Mouse (Mus musculus): ENCODE measurements around the gene Espnl. TPM values are rescaled to one million over a fixed set of nuclear protein-coding genes. Genes with fewer than 3 reads are reported as not detected.

The Espnl gene
- polyA plus RNA-seq, 1 experiment = not detected

DNA sequence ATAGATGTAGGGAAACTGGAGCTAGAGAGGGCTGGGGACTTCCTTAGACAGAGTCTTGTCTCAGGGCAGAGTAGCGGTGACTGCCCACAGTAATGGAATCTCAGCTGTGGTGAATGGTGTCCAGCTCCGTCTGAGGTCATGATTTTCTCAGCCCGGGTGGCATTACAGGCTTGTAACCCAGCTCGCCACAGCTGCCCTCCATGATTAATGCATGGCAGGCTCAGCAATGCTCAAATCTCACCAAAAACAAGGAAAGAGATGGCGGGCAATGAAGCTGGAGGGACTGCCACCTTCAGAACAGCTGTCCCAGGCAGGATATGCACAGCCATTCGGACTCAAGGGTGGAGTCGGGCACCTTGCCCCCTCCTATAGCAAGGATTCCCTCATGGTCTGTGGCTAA is 15.5 kb downstream of the Espnl start:
- WGBS = 90% methylated on average over 7 of the region's 7 CpGs
- Histone ChIP-seq H3K27ac (ENCODE audit: insufficient read depth, low read depth, low read length) (no peak overlapping the region), H3K4me3 (ENCODE audit: insufficient read depth, low read depth, low read length) (no peak overlapping the region), H3K4me1 (ENCODE audit: control insufficient read depth, insufficient read depth, low read length) (no peaks in the 10 kb centered on the region)
- no peak for TF ChIP-seq POLR2A (IDR thresholded peaks at IDR 0.05; ENCODE audit: insufficient read depth, low read depth, low read length)
- TF ChIP-seq CTCF (IDR thresholded peaks at IDR 0.05; ENCODE audit: insufficient read depth, low read depth, low read length) = no peak

DNA sequence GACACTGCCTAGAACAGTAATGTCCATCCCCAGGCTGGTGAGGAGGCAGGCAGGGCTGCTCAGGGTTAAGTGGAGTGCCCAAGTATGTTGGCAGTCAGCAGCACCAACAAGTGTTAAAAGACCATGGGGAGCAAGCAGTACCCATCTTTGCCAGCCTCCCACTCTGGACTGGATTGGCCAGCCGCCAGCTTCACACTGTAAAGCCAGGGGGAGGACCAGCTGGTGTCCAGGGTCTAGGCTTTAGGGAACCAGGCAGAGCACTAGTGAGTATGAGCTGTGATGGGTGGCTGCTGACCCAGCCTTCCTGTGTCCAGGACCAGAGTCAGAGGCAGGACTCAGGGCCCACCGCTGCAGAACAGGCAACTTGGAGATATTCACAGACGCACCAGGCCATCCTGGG is 22.1 kb downstream of the Espnl start:
- peaks cover 11% of the 10 kb centered on the region for H3K4me1 ChIP-seq (ENCODE audit: control insufficient read depth, insufficient read depth, low read length)
- 84% methylated on average over 3 of the region's 3 CpGs for WGBS

DNA sequence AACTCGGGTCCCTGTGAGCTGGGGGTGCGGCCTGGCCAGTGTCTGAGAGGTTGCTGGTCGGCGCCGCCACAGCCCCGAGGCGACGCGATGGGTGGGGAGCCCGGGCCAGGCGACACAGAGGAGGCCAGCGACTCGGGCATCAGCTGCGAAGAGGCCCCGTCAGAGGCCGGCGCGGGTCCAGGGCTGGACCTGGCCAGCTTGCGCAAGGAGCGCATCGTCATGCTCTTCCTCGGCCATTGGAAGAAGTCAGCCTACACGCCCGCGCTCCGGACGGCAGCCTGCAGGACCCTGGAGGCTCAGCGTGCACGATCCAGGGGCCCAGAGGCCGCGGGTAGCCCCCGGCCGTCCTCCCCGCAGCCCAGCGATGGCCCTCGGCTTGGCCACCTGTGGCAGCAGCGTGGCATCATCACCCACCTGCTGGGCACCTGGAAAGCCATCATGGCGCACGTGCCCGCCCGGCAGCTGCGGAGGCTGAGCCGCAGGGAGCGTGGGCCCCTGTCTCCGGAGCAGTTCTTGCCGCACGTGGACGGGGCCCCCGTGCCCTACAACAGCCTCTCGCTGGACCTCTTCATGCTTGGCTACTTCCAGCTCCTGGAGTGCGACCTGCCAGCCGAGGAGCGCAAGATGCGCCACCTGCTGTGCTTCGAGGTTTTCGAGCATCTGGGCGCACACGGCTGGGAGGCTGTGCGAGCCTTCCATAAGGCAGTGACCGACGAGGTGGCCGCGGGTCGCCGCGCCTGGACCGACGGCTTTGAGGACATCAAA is 23.2 kb downstream of the Espnl start:
- H3K27ac ChIP-seq (ENCODE audit: insufficient read depth, low read depth, low read length) = no peak overlapping the region
- TF ChIP-seq CTCF (IDR thresholded peaks at IDR 0.05; ENCODE audit: insufficient read depth, low read depth, low read length) (no peak), POLR2A (IDR thresholded peaks at IDR 0.05; ENCODE audit: insufficient read depth, low read depth, low read length) (no peak)
- H3K4me3 ChIP-seq (ENCODE audit: insufficient read depth, low read depth, low read length) = no peak overlapping the region
- H3K4me1 ChIP-seq (ENCODE audit: control insufficient read depth, insufficient read depth, low read length) = peaks cover 14% of the 10 kb centered on the region
- WGBS = 7% methylated on average over 67 of the region's 68 CpGs

More for the DNA sequence above, 22.1 kb downstream of the Espnl start:
- no peak overlapping the region for H3K27ac ChIP-seq (ENCODE audit: insufficient read depth, low read depth, low read length)
- TF ChIP-seq CTCF (IDR thresholded peaks at IDR 0.05; ENCODE audit: insufficient read depth, low read depth, low read length) (no peak), POLR2A (IDR thresholded peaks at IDR 0.05; ENCODE audit: insufficient read depth, low read depth, low read length) (no peak)
- no peak overlapping the region for H3K4me3 ChIP-seq (ENCODE audit: insufficient read depth, low read depth, low read length)

DNA sequence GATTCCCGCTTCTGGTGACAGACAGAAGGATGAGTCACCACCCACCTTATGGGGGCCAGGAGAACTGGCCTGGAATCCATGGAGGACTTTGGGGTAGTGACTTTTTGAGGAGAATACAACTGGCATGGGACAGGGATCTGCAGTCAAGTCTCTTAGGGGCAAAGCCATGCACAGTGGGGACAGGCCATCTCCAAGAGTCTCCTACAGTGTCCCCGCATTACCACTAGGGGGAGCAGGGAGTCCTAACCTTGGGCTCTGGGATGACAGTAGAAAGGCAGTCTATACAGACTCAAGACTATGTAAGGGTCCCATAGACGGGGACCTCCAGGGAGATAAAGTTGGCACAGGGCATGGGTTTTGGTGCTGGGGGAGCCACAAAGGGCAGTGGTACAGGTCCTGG is 25.0 kb downstream of the Espnl start:
- Histone ChIP-seq H3K27ac (ENCODE audit: insufficient read depth, low read depth, low read length) (no peak overlapping the region), H3K4me3 (ENCODE audit: insufficient read depth, low read depth, low read length) (no peak overlapping the region), H3K4me1 (ENCODE audit: control insufficient read depth, insufficient read depth, low read length) (peaks cover 31% of the 10 kb centered on the region)
- 42% methylated on average over 3 of the region's 3 CpGs for WGBS
- TF ChIP-seq POLR2A (IDR thresholded peaks at IDR 0.05; ENCODE audit: insufficient read depth, low read depth, low read length) (no peak), CTCF (IDR thresholded peaks at IDR 0.05; ENCODE audit: insufficient read depth, low read depth, low read length) (peak; percentile 42)

DNA sequence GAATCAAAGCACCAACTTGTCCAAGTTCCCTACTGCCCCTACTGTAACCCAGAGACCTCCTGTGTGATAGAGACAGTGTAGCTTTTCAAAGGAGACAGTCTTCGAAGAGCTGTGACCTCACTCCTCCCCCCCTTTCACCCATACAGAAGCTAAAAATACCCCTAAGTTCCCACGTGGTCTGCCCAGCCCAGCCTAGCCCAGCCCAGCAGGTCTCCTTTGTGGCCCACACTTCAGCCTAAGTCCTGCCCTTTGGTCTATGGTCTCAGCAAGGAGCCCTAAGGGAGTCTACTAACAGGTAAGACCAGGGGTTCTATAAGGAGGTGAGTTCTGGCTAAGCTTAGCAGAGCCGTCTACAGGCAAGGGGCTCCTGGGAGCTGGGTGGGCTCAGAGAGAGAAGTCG is 29.0 kb downstream of the Espnl start, which contains the start of gene Klhl30:
Gene Klhl30 (plus strand): TSS at position 176 of the 400 bp plus-strand sequence.
- H3K4me1 ChIP-seq (ENCODE audit: control insufficient read depth, insufficient read depth, low read length) = peaks cover 25% of the 10 kb centered on the region
- whole genome bisulfite sequencing = 51% methylated on average over 4 of the region's 4 CpGs
- 0 out of 2 replicates have a peak within 1 kb of the TSS, but pooled peaks have one; percentile 1 for H3K27ac ChIP-seq (ENCODE audit: insufficient read depth, low read depth, low read length)
- no peak for TF ChIP-seq POLR2A (IDR thresholded peaks at IDR 0.05; ENCODE audit: insufficient read depth, low read depth, low read length)
- no peak for TF ChIP-seq CTCF (IDR thresholded peaks at IDR 0.05; ENCODE audit: insufficient read depth, low read depth, low read length)
- no peak within 1 kb of the TSS for H3K4me3 ChIP-seq (ENCODE audit: insufficient read depth, low read depth, low read length)

DNA sequence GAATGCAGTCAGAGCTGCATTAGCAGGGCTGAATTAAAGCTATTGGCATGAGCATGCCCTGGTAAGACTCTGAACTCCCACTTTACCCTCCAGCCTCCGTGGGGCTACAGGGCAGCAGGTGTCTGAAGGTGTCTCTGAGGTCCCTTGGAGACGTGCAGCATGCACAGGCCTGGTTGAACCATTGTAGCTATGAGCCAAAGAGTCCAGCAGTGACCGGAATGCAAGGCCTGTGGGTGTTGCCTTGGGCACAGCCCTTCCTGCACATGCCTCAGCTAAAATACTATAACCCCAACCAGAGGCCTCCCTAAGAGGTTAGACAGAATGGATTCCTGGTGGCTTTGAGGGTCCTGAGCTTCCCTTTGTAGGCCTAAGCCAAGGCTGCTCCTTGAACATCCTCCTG is 29.4 kb downstream of the Espnl start:
- WGBS = 85% methylated on average over 3 of the region's 3 CpGs
- Histone ChIP-seq H3K4me3 (ENCODE audit: insufficient read depth, low read depth, low read length) (no peak overlapping the region), H3K27ac (ENCODE audit: insufficient read depth, low read depth, low read length) (0 out of 2 replicates have a peak overlapping the region, but pooled peaks have one; percentile 1), H3K4me1 (ENCODE audit: control insufficient read depth, insufficient read depth, low read length) (peaks cover 25% of the 10 kb centered on the region)
- TF ChIP-seq POLR2A (IDR thresholded peaks at IDR 0.05; ENCODE audit: insufficient read depth, low read depth, low read length) = no peak
- TF ChIP-seq CTCF (IDR thresholded peaks at IDR 0.05; ENCODE audit: insufficient read depth, low read depth, low read length) = no peak

DNA sequence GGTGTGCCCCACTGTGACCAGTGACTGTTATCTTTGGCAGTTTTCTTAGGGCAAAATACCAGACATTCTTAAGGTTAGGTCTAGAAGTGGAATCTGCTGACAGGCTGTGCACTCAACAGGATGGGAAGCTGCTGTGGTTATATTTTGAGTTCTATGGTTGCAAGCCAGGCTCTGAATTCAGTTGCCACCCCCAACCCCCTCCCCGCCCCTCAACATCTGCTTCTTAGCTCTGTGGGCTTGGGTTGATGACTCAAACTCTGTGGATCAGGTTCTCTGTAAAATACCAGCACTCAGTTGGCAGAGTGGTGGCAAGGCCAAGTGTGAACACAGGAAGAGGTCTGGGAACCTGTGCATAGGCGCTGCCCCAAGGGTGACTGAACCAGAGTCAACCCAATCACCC is 30.4 kb downstream of the Espnl start:
- no peak overlapping the region for H3K27ac ChIP-seq (ENCODE audit: insufficient read depth, low read depth, low read length)
- H3K4me3 ChIP-seq (ENCODE audit: insufficient read depth, low read depth, low read length) = no peak overlapping the region
- TF ChIP-seq CTCF (IDR thresholded peaks at IDR 0.05; ENCODE audit: insufficient read depth, low read depth, low read length) (no peak), POLR2A (IDR thresholded peaks at IDR 0.05; ENCODE audit: insufficient read depth, low read depth, low read length) (no peak)
- 76% methylated on average over 2 of the region's 2 CpGs for WGBS
- peaks cover 30% of the 10 kb centered on the region for H3K4me1 ChIP-seq (ENCODE audit: control insufficient read depth, insufficient read depth, low read length)

DNA sequence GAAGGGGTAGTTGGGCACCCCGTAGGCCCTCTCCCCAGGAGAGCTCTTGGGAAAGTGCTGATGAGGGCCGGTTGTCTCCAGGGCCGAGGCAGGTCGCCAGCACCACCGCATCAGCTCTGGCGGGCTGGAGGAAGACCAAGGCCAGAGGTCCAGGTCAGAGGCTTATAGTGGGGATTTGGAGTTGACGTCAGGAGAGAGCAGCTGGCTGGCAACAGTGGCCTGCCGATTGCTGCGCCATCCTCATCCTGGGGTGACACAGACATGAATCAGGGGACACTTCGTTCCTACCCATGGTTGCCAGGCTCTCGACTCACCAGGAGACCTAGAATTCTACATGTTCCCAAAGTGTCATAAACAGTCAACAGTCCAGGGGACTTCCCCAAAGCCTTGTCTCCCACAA is 34.2 kb downstream of the Espnl start:
- Histone ChIP-seq H3K4me1 (ENCODE audit: control insufficient read depth, insufficient read depth, low read length) (peaks cover 17% of the 10 kb centered on the region), H3K27ac (ENCODE audit: insufficient read depth, low read depth, low read length) (no peak overlapping the region), H3K4me3 (ENCODE audit: insufficient read depth, low read depth, low read length) (no peak overlapping the region)
- 87% methylated on average over 11 of the region's 11 CpGs for WGBS
- no peak for TF ChIP-seq POLR2A (IDR thresholded peaks at IDR 0.05; ENCODE audit: insufficient read depth, low read depth, low read length)

DNA sequence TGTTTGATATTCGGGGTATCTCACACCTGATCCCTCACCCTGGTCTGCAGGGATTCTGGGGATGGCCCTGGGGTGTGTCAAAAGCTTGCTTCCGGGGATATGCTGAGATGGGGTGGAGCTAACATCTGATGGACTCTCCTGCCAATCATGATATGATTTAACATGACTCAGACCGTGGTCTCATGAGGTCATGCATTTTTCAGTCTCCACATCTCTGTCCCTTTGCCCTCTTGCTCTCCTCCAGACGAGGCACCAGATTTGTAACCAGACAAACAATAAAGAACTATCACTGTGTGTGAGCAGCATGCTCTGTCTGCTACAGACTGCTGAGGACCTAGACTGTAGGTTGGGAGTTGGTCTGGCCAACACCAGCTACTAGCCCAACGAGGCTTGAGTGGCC is 40.2 kb downstream of the Espnl start:
- Histone ChIP-seq H3K27ac (ENCODE audit: insufficient read depth, low read depth, low read length) (no peak overlapping the region), H3K4me3 (ENCODE audit: insufficient read depth, low read depth, low read length) (no peak overlapping the region), H3K4me1 (ENCODE audit: control insufficient read depth, insufficient read depth, low read length) (peaks cover 12% of the 10 kb centered on the region)
- TF ChIP-seq POLR2A (IDR thresholded peaks at IDR 0.05; ENCODE audit: insufficient read depth, low read depth, low read length) (no peak), CTCF (IDR thresholded peaks at IDR 0.05; ENCODE audit: insufficient read depth, low read depth, low read length) (no peak)
- 79% methylated on average over 5 of the region's 5 CpGs for WGBS
